Mouse (Mus musculus): ENCODE results near the gene Anxa4. TPM values are rescaled to one million over a fixed set of nuclear protein-coding genes. Genes with fewer than 3 reads are reported as not detected.

Anxa4 gene
- polyA plus RNA-seq, 1 experiment from 2014 or later = 146 TPM

DNA sequence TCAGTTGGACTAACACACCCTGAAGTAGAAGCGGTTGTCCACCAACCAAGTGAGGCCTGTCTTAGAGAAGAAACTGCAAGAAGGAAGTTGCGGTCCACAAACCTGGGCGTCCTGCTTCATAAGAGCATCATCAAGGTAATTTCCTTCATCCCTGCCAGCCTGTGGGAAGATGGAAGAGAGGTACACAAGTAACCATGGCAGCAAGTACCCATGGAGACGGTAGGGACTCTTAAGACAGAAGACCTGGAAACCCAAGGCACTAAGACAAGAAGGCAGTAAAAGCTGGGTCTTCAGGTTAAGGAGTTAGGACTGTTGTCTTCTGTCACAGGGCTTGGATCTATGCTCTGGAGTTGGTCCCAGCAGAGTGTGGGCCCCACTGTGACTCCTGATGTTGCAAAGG, 42.4 kb downstream of the Anxa4 start:
- WGBS = 89% methylated on average over 4 of the region's 4 CpGs
- no peaks in the 10 kb centered on the region for H3K9me3 ChIP-seq (replicated peaks; ENCODE audit: control insufficient read depth, low read length)
- no peak for ATAC-seq (ENCODE audit: insufficient read depth, low FRiP score)
- no peak overlapping the region for H3K27ac ChIP-seq (ENCODE audit: low read length)
- no peaks in the 10 kb centered on the region for H3K27me3 ChIP-seq (ENCODE audit: control insufficient read depth, insufficient read depth, low read length)
- no peak overlapping the region for H3K9ac ChIP-seq (ENCODE audit: low read length)
- H3K4me2 ChIP-seq (ENCODE audit: low read depth, low read length) = no peak overlapping the region
- H3K4me3 ChIP-seq (replicated peaks; ENCODE audit: low read length) = no peak overlapping the region
- H3K36me3 ChIP-seq (ENCODE audit: control insufficient read depth, insufficient read depth, low read length) = peaks cover 13% of the 10 kb centered on the region
- H3K4me1 ChIP-seq (ENCODE audit: control insufficient read depth, insufficient read depth, low read length) = no peaks in the 10 kb centered on the region

DNA sequence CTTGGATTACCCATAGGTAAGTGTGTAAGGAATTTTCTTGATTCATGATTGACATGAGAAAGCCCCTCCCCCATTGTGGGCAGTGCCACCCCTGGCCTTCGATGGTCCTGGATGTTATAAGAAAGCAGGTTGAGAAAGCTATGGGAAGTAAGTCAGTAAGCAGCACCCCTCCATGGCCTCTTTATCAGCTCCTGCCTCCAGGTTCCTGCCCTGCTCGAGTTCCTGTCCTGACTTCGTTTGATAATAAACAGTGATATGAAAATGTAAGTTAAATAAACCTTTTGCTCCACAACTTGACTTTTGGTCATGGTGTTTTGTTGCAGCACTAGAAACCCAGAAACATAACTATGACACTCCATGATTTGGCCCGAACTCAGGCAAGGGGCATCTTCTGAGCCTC, 43.6 kb downstream of the Anxa4 start:
- H3K36me3 ChIP-seq (ENCODE audit: control insufficient read depth, insufficient read depth, low read length) = peaks cover 10% of the 10 kb centered on the region
- no peaks in the 10 kb centered on the region for H3K4me1 ChIP-seq (ENCODE audit: control insufficient read depth, insufficient read depth, low read length)
- WGBS = 68% methylated on average over 4 of the region's 4 CpGs
- ATAC-seq (ENCODE audit: insufficient read depth, low FRiP score) = no peak
- no peak overlapping the region for H3K9ac ChIP-seq (ENCODE audit: low read length)
- H3K27me3 ChIP-seq (ENCODE audit: control insufficient read depth, insufficient read depth, low read length) = no peaks in the 10 kb centered on the region
- no peak overlapping the region for H3K4me2 ChIP-seq (ENCODE audit: low read depth, low read length)
- H3K27ac ChIP-seq (ENCODE audit: low read length) = no peak overlapping the region
- no peaks in the 10 kb centered on the region for H3K9me3 ChIP-seq (replicated peaks; ENCODE audit: control insufficient read depth, low read length)
- H3K4me3 ChIP-seq (replicated peaks; ENCODE audit: low read length) = no peak overlapping the region

DNA sequence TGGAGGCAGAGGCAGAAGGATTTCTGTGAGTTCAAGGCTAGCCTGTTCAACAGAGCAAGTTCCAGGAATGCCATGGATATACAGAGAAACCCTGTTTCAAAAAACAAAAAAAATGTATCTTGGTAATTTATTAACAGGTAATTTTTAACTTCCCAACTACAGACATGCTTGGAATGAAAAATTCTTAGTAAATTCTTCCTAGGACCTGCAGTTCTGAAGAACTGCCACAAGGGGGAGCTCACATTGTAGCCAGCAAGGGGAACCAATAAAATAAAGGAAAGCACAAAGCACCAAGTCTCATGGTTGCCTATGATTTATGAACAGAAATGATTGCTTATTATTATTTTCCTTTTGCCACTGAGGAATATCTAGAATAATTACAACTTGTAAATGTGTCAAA, 46.2 kb downstream of the Anxa4 start:
- Histone ChIP-seq H3K27me3 (ENCODE audit: control insufficient read depth, insufficient read depth, low read length) (no peaks in the 10 kb centered on the region), H3K4me3 (replicated peaks; ENCODE audit: low read length) (no peak overlapping the region), H3K9ac (ENCODE audit: low read length) (no peak overlapping the region), H3K4me2 (ENCODE audit: low read depth, low read length) (no peak overlapping the region), H3K27ac (ENCODE audit: low read length) (no peak overlapping the region), H3K9me3 (replicated peaks; ENCODE audit: control insufficient read depth, low read length) (no peaks in the 10 kb centered on the region), H3K36me3 (ENCODE audit: control insufficient read depth, insufficient read depth, low read length) (peaks cover 6% of the 10 kb centered on the region; the same call in 1 of the 2 replicates), H3K4me1 (ENCODE audit: control insufficient read depth, insufficient read depth, low read length) (no peaks in the 10 kb centered on the region)
- no peak for ATAC-seq (ENCODE audit: insufficient read depth, low FRiP score)

DNA sequence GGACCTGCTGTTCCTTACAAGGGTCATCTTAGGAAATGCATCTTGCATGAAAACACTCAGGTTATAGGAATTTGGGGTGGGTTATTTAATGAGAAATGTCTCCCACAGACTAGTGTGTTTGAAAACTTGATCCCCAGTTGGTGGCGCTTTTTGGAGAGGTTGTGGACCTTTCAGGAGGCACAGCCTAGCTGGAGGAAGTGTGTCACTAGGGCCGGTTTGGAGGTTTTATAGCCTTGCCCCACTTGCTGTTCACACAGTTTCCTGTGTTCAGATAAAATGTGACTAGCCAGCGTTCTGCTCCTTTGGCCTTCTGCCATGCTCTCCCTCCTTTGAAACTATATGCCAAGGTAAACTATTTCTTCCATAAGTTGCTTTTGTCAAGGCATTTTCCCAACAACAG, 52.7 kb downstream of the Anxa4 start:
- no peak for ATAC-seq (ENCODE audit: insufficient read depth, low FRiP score)
- H3K9me3 ChIP-seq (replicated peaks; ENCODE audit: control insufficient read depth, low read length) = no peaks in the 10 kb centered on the region
- H3K36me3 ChIP-seq (ENCODE audit: control insufficient read depth, insufficient read depth, low read length) = peaks cover 14% of the 10 kb centered on the region; the same call in 1 of the 2 replicates
- no peak overlapping the region for H3K27ac ChIP-seq (ENCODE audit: low read length)
- H3K4me2 ChIP-seq (ENCODE audit: low read depth, low read length) = no peak overlapping the region
- 40% methylated on average over 3 of the region's 3 CpGs for WGBS
- no peak overlapping the region for H3K4me3 ChIP-seq (replicated peaks; ENCODE audit: low read length)
- H3K9ac ChIP-seq (ENCODE audit: low read length) = no peak overlapping the region
- H3K4me1 ChIP-seq (ENCODE audit: control insufficient read depth, insufficient read depth, low read length) = no peaks in the 10 kb centered on the region
- H3K27me3 ChIP-seq (ENCODE audit: control insufficient read depth, insufficient read depth, low read length) = no peaks in the 10 kb centered on the region

DNA sequence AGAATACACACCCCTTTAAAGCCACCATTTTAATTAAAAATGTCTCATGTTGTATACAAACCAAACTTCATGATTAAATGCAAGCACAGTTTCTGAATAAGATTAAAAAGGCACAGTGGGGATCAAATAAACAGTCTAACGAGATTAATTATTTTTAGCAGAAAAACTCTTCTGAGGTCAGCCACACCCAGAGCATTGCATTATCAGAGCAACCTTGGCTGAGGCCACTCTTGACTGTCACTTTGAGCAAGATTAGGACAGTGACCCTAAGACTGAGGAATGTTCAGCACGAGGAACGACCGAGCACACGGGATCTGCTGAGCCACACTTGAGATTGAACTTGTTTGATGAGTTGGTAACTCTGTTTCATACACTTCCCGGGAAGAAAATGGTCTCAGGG, 56.6 kb downstream of the Anxa4 start:
- no peak overlapping the region for H3K4me2 ChIP-seq (ENCODE audit: low read depth, low read length)
- H3K4me3 ChIP-seq (replicated peaks; ENCODE audit: low read length) = no peak overlapping the region
- H3K9me3 ChIP-seq (replicated peaks; ENCODE audit: control insufficient read depth, low read length) = no peaks in the 10 kb centered on the region
- H3K27ac ChIP-seq (ENCODE audit: low read length) = no peak overlapping the region
- no peaks in the 10 kb centered on the region for H3K27me3 ChIP-seq (ENCODE audit: control insufficient read depth, insufficient read depth, low read length)
- peaks cover 3% of the 10 kb centered on the region; the same call in 1 of the 2 replicates for H3K4me1 ChIP-seq (ENCODE audit: control insufficient read depth, insufficient read depth, low read length)
- H3K9ac ChIP-seq (ENCODE audit: low read length) = no peak overlapping the region
- 0 out of 2 replicates have a peak, but pooled peaks cover 7% of the 10 kb centered on the region for H3K36me3 ChIP-seq (ENCODE audit: control insufficient read depth, insufficient read depth, low read length)
- 68% methylated on average over 6 of the region's 6 CpGs for WGBS
- ATAC-seq (ENCODE audit: insufficient read depth, low FRiP score) = no peak

DNA sequence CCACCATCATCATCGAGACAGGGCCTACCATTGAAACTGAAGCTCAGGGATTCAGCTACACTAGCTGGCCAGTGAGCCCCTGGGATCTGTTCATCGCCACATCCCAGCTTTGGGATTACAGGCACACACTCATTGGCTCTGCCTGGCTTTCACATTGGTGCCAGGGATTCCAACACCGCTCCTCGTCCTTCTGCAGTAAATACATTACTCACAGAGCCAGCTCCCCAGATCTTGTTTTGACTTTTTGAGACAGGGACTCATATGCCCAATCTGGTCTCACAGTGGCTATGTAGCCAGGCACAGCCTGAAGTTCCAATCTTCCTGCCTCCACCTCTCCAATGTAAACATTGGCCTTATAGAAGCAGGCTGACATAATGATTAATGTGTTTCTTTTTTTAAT, 57.1 kb downstream of the Anxa4 start:
- no peaks in the 10 kb centered on the region for H3K27me3 ChIP-seq (ENCODE audit: control insufficient read depth, insufficient read depth, low read length)
- ATAC-seq (ENCODE audit: insufficient read depth, low FRiP score) = no peak
- H3K9ac ChIP-seq (ENCODE audit: low read length) = no peak overlapping the region
- no peak overlapping the region for H3K4me3 ChIP-seq (replicated peaks; ENCODE audit: low read length)
- H3K36me3 ChIP-seq (ENCODE audit: control insufficient read depth, insufficient read depth, low read length) = 0 out of 2 replicates have a peak, but pooled peaks cover 2% of the 10 kb centered on the region
- 82% methylated on average over 4 of the region's 4 CpGs for WGBS
- no peaks in the 10 kb centered on the region for H3K9me3 ChIP-seq (replicated peaks; ENCODE audit: control insufficient read depth, low read length)
- H3K4me1 ChIP-seq (ENCODE audit: control insufficient read depth, insufficient read depth, low read length) = peaks cover 3% of the 10 kb centered on the region; the same call in 1 of the 2 replicates
- H3K4me2 ChIP-seq (ENCODE audit: low read depth, low read length) = no peak overlapping the region
- H3K27ac ChIP-seq (ENCODE audit: low read length) = no peak overlapping the region

DNA sequence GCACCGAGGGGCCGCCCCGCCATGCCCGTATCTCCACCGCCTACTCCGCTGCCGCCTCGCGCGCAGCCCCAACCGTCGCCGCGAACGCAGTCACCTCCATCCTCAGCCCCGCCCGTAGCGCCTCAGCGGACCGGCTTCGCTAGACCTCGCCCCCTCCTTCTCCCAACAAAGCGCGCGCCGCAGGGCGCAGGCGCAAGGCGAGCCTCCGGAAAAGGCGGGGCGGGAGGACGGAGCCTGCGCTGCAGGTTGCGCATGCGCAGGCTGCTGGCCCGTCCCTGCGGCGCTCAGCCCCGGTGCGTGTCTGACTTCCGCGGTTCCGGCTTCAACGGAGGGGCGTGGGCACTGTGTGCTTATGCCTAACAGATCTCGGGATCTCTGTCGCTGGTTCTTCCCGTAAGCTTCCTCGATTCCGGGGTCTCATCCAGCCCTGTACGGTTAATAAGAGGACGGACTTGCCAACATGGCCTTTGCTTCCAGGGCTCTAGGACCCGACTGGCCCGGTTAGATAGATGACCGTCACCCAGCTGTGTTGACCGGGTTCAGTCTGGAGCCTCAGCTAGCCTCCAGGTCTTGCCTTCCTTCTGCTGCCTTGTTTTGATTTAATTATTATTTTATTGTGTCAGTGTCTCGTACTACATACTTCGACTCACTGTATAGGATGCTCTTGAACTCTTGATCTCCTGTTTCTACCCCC, 60.1 kb downstream of the Anxa4 start, which contains the start of gene Gmcl1:
Gene Gmcl1, minus strand, starts transcription at position 201 of the 694 bp plus-strand sequence.
- Histone ChIP-seq H3K9me3 (replicated peaks; ENCODE audit: control insufficient read depth, low read length) (no peaks in the 10 kb centered on the region), H3K27me3 (ENCODE audit: control insufficient read depth, insufficient read depth, low read length) (no peaks in the 10 kb centered on the region), H3K4me3 (replicated peaks; ENCODE audit: low read length) (peak within 1 kb of the TSS; percentile 90), H3K4me1 (ENCODE audit: control insufficient read depth, insufficient read depth, low read length) (peaks cover 3% of the 10 kb centered on the region; the same call in 1 of the 2 replicates), H3K9ac (ENCODE audit: low read length) (peak within 1 kb of the TSS; percentile 89), H3K4me2 (ENCODE audit: low read depth, low read length) (peak within 1 kb of the TSS; percentile 96), H3K27ac (ENCODE audit: low read length) (peak within 1 kb of the TSS; percentile 83), H3K36me3 (ENCODE audit: control insufficient read depth, insufficient read depth, low read length) (no peaks in the 10 kb centered on the region)
- under 1% methylated on average over 59 of the region's 59 CpGs for WGBS
- peak; percentile 94 for ATAC-seq (ENCODE audit: insufficient read depth, low FRiP score)

DNA sequence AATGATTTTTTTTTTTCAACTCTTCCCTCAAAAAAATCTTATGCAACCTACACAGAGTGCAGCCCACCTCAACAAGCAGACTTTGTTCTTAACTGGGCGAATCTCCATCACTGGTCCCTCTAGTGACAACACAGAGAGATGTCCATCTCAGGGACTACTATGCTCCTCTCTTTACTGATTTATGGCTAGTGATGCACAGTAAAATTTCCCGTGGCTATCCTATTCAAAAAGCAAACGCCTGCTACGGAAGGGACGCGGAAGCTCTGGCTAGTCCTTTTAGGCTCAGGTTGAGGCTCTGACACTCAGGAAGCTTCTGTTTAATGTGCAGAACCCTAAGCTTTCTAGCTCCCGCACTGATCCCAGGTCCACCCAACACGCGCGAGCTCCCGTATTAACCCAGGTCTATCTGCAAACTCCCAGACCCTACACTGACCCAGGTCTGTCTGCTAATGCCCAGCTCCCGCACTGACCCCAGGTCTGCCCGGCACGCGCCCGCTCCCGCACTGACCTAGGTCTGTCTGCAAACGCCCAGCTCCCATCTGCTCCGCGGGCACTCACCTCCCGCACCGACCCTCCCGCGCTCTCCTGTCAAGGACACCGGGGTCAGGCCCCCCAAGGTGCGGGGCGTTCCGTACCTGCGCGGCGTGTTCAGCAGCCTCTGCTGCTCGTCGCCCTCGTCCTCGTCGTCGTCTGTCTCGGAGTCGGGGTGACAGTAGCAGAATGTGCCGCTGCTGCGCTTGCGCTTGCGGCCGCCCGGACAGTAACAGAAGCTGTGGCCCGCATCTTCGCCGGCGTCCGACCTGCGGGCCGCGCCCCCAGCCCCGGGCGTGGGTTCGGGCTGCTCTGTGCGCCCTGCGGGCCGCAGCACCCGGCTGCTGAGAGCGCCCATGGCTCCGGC, 60.9 kb downstream of the Anxa4 start:
- ATAC-seq (ENCODE audit: insufficient read depth, low FRiP score) = peak; percentile 31
- Histone ChIP-seq H3K27me3 (ENCODE audit: control insufficient read depth, insufficient read depth, low read length) (no peaks in the 10 kb centered on the region), H3K9me3 (replicated peaks; ENCODE audit: control insufficient read depth, low read length) (no peaks in the 10 kb centered on the region), H3K4me2 (ENCODE audit: low read depth, low read length) (peak overlapping the region; percentile 96), H3K27ac (ENCODE audit: low read length) (peak overlapping the region; percentile 83), H3K4me1 (ENCODE audit: control insufficient read depth, insufficient read depth, low read length) (peaks cover 3% of the 10 kb centered on the region; the same call in 1 of the 2 replicates), H3K36me3 (ENCODE audit: control insufficient read depth, insufficient read depth, low read length) (no peaks in the 10 kb centered on the region), H3K4me3 (replicated peaks; ENCODE audit: low read length) (peak overlapping the region; percentile 90), H3K9ac (ENCODE audit: low read length) (peak overlapping the region; percentile 89)
- under 1% methylated on average over 62 of the region's 62 CpGs for WGBS

DNA sequence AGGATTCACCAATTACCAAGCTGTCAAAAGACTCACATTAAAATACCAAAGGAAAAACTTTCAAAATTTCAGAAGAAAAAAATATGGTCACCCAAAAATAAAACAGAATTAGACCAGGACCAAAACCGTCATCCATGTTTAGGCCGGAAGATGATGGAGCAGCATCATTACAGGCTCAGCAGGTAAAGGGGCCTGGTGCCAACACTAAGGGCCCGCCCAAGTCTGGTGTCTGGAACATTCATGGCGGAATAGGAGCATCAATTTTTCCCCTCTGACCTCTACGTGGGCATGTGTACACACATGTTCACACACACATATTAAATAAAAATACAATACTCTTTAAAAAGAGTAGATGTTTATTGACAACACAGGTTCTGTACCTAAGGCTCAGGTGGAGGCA, 64.7 kb downstream of the Anxa4 start:
- peaks cover 3% of the 10 kb centered on the region; the same call in 1 of the 2 replicates for H3K4me1 ChIP-seq (ENCODE audit: control insufficient read depth, insufficient read depth, low read length)
- no peaks in the 10 kb centered on the region for H3K9me3 ChIP-seq (replicated peaks; ENCODE audit: control insufficient read depth, low read length)
- H3K9ac ChIP-seq (ENCODE audit: low read length) = no peak overlapping the region
- ATAC-seq (ENCODE audit: insufficient read depth, low FRiP score) = no peak
- no peak overlapping the region for H3K4me3 ChIP-seq (replicated peaks; ENCODE audit: low read length)
- no peaks in the 10 kb centered on the region for H3K27me3 ChIP-seq (ENCODE audit: control insufficient read depth, insufficient read depth, low read length)
- WGBS = 89% methylated on average over 5 of the region's 5 CpGs
- no peak overlapping the region for H3K4me2 ChIP-seq (ENCODE audit: low read depth, low read length)
- H3K27ac ChIP-seq (ENCODE audit: low read length) = no peak overlapping the region
- H3K36me3 ChIP-seq (ENCODE audit: control insufficient read depth, insufficient read depth, low read length) = no peaks in the 10 kb centered on the region

Data from stomach, embryonic 16.5 days (tissue).